Mouse (Mus musculus) C2C12 (cell line): ENCODE results near the gene Zfp592. TPM values are rescaled to one million over a fixed set of nuclear protein-coding genes. Genes with fewer than 3 reads are reported as not detected.

Source experiments
- H3K27me3 ChIP-seq: one replicate; pipeline ENCODE4 v1.6.1; 2011; ENCODE audit not compliant: control insufficient read depth, insufficient read depth, insufficient read length
- H3K36me3 ChIP-seq: one replicate; pipeline ENCODE4 v1.6.1; 2011; ENCODE audit not compliant: control insufficient read depth, insufficient read depth
- H3K4me3 ChIP-seq: one replicate; pipeline ENCODE4 v1.5.1; 2011; ENCODE audit warnings: mild to moderate bottlenecking, control low read depth; ENCODE audit not compliant: poor library complexity, insufficient read depth, severe bottlenecking
- H3K79me2 ChIP-seq: one replicate; pipeline ENCODE4 v1.6.1; 2011; ENCODE audit not compliant: control insufficient read depth, insufficient read depth
- H3K79me3 ChIP-seq: one replicate; pipeline ENCODE4 v1.6.1; 2011; ENCODE audit warnings: low read depth, control low read depth
- H3ac ChIP-seq: one replicate; pipeline ENCODE3; 2011; ENCODE audit warnings: low read depth; ENCODE audit not compliant: control insufficient read depth, insufficient read length
- CEBPB ChIP-seq: IDR thresholded peaks from one replicate; pipeline ENCODE4 v1.6.1; 2011; ENCODE audit warnings: low read depth, mild to moderate bottlenecking, control low read depth, moderate library complexity
- CTCF ChIP-seq: IDR thresholded peaks from one replicate; pipeline ENCODE4 v1.5.1; 2011; ENCODE audit not compliant: control insufficient read depth, insufficient read depth, insufficient read length
- FOSL1 ChIP-seq: IDR thresholded peaks from one replicate; pipeline ENCODE4 v1.8.0; 2011; ENCODE audit warnings: mild to moderate bottlenecking, low read length; ENCODE audit not compliant: poor library complexity, insufficient read depth, severe bottlenecking
- MAX ChIP-seq: IDR thresholded peaks from one replicate; pipeline ENCODE4 v1.6.1; 2011; ENCODE audit warnings: mild to moderate bottlenecking, control low read depth
- MYOD1 ChIP-seq: IDR thresholded peaks from one replicate; pipeline ENCODE4 v1.6.1; 2011; ENCODE audit warnings: low read depth; ENCODE audit not compliant: control insufficient read depth, insufficient read length
- MYOG ChIP-seq: IDR thresholded peaks from one replicate; pipeline ENCODE4 v1.6.1; 2011; ENCODE audit not compliant: control insufficient read depth, insufficient read length; ENCODE audit errors: extremely low read depth
- USF1 ChIP-seq: IDR thresholded peaks from one replicate; pipeline ENCODE4 v1.6.1; 2011; ENCODE audit warnings: low read depth, mild to moderate bottlenecking, control low read depth, moderate library complexity
- polyA plus RNA-seq: library from polyadenylated mRNA; unstranded; fragments of >200 nt; fragmentation: generic; extraction: Trizol; gene quantifications from one replicate; pipeline ENCODE4 v1.2.1, GENCODE M21; 2012; ENCODE audit warnings: missing spikeins

Zfp592 gene
- polyA plus RNA-seq, 1 experiment = 10.0 TPM

DNA sequence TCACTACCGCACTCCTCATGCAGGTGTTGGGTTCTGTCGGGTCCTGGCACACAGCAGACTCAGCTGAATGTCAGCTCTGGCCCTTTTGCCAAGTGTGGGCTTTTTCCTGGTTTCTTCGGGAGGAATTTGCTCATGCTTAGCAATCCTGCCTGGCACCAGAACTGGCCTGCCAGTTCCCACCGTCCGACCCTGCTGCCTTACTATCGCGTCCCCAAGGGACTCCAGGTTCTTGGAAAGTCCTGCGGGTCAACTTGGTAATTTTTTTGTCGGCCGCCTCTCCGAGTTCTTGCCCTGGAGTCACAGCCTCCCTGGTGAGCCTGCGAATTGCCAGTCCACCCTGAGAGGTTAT is 876 bp upstream of the Zfp592 start:
- H3K36me3 ChIP-seq = no peaks in the 10 kb centered on the region
- H3K79me2 ChIP-seq = peaks cover 61% of the 10 kb centered on the region
- peaks cover 38% of the 10 kb centered on the region for H3K79me3 ChIP-seq
- TF ChIP-seq CTCF (no peak), MAX (no peak), FOSL1 (no peak), MYOD1 (no peak), USF1 (no peak), CEBPB (no peak), MYOG (no peak)
- peak overlapping the region; percentile 90 for H3ac ChIP-seq
- H3K27me3 ChIP-seq = no peaks in the 10 kb centered on the region
- peak overlapping the region; percentile 71 for H3K4me3 ChIP-seq

DNA sequence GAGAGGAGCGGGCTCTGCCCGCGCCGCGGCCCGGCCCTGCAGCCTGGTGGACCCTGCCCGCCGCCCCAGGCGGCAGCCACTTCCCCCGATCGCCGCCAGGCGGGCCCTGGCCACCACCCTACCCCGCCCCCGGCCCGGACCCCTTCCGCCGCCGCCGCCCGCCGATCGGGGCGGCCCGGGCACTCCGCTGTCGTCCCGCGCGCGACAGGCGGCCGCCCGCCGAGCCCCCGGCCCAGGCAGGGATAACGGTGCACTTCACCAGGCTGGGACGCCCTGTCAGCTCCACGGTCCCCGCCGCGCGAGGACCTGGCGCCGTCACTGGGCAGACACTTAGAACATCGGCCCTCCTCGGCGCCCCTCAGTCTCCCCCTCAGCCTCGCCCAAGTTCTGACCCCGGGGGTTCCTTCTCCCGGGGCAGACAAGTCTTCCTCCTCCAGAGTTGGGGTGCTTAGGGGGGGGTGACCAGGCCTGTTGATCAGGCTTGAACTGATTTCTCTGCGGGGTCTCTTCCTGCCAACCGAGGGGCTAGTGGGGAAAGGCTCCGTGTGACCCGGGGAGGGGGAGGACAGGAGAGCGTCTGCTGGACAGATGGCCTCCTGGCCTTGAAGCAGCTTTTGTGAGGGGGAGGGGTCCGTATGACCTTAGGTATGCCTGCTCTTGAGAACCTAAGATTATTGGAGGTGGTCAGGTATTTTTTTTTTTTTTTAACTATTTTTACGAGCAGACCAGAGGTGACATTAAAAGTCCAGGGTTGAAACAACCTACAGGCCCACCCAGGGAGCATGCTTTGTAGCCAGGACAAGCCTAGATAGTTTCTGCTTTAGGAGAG is 567 bp downstream of the Zfp592 start:
- TF ChIP-seq FOSL1 (no peak), CTCF (no peak), CEBPB (no peak), MYOD1 (no peak), MAX (no peak), USF1 (no peak), MYOG (no peak)
- H3K79me3 ChIP-seq = peaks cover 50% of the 10 kb centered on the region

DNA sequence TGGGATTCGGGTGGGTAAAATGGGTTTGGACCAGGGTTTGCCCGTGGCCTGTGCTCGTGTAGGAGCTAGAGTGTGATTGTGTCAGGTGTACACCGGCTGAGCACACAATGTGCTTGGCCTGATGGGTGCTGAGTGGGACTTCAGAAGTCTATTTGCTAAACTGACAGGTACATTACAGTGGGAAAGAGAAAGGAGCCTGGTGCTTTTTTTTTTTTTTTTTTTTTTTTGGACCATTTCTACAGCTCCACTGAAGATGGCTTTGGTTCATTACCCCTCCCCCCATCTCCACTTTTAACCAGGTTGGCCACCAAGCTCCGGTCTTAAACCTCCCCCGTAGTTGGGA is 1.2 kb downstream of the Zfp592 start:
- Histone ChIP-seq H3K4me3 (peak overlapping the region; percentile 71), H3K36me3 (no peaks in the 10 kb centered on the region), H3ac (peak overlapping the region; percentile 54), H3K27me3 (no peaks in the 10 kb centered on the region), H3K79me3 (peaks cover 54% of the 10 kb centered on the region), H3K79me2 (peaks cover 81% of the 10 kb centered on the region)
- TF ChIP-seq MYOD1 (no peak), CTCF (no peak), USF1 (no peak), MYOG (no peak), CEBPB (no peak), FOSL1 (no peak), MAX (no peak)

More for the DNA sequence above, 567 bp downstream of the Zfp592 start:
- H3K4me3 ChIP-seq = peak overlapping the region; percentile 71
- H3K27me3 ChIP-seq = no peaks in the 10 kb centered on the region
- H3K36me3 ChIP-seq = no peaks in the 10 kb centered on the region
- peak overlapping the region; percentile 75 for H3ac ChIP-seq
- peaks cover 75% of the 10 kb centered on the region for H3K79me2 ChIP-seq

DNA sequence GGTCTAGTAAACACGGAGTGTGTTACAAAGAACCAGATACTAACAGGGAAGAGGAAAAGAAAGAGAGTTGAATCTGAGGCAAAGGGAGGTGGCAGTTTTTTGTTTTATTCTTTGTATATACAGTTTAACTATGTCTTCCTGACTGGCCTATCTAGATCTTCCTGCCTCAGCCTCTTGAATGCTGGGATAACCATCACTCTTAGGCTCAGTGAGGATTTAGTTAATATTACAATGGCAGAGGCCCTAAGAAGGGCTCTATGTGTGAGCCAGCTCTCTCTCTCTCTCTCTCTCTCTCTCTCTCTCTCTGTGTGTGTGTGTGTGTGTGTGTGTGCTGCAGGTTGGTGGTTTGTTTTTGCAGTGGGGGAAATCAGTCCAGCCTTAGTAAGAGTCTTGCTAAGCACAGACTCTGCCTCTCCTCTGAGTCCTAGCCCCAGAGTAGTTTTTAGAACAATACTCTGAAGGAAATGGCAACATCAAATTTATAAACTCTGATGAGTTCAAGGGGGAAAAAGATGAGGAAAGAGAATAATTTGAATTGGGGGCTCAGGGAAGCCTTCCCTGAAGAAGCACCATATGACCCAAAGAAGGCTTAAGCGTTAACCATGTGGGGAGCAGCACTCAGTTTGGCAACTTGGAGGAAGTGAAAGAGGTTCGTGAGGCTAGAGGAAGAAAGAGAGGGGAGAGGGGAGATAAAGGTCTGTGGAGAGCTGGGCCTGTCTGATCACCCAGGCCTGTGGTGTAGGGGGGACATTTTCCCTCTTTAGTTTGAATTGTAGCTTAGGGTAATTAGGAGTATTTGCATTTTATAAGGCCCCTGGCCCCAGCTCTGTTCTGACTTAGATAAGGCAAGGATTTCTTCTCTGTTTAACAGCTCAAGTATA is 2.0 kb downstream of the Zfp592 start:
- Histone ChIP-seq H3K27me3 (no peaks in the 10 kb centered on the region), H3K79me2 (peaks cover 90% of the 10 kb centered on the region), H3K4me3 (no peak overlapping the region), H3K36me3 (no peaks in the 10 kb centered on the region), H3ac (no peak overlapping the region), H3K79me3 (peaks cover 62% of the 10 kb centered on the region)
- TF ChIP-seq USF1 (no peak), MYOD1 (no peak), FOSL1 (no peak), MYOG (no peak), CEBPB (no peak), MAX (no peak), CTCF (no peak)

DNA sequence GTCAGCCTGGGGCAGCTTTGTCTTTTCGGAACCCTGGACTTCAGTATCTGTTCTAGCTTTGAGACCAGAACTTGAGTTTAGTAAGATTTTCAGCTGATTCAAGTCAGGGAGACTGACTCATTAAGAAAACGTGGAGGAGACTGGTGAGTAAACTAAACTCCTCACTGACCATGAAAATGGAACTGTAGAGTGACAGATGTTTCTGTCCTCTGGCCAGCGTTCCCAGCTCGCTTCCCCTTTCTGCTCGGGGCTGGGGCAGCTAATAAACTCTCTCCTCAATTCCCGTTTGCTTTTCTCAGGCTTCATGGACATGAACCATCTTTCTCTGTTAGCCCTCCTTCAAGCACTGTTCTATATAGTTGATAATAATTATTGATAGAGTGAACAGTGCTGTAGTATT is 4.3 kb downstream of the Zfp592 start:
- peaks cover 96% of the 10 kb centered on the region for H3K79me2 ChIP-seq
- H3K27me3 ChIP-seq = no peaks in the 10 kb centered on the region
- H3ac ChIP-seq = no peak overlapping the region
- H3K79me3 ChIP-seq = peaks cover 74% of the 10 kb centered on the region
- no peak overlapping the region for H3K4me3 ChIP-seq
- no peak for TF ChIP-seq CTCF
- H3K36me3 ChIP-seq = no peaks in the 10 kb centered on the region
